Mouse (Mus musculus) forebrain, postnatal 0 days (tissue): ENCODE measurements around the gene Med24. TPM values are rescaled to one million over a fixed set of nuclear protein-coding genes. Genes with fewer than 3 reads are reported as not detected.

ENCODE experiments used
- ATAC-seq: fragments of 200-750 bp; cut with Nextera tagmentation; 2 replicates; pipeline ENCODE4 v1.8.0; 2017; ENCODE audit warnings: mild to moderate bottlenecking, moderate library complexity
- DNase-seq: peaks from one replicate; pipeline ENCODE4 v3.0.0-alpha.2; 2015
- H3K27ac ChIP-seq: fragments of 300-500 bp; sonication (generic); 2 replicates; pipeline ENCODE4 v1.5.1; 2014; ENCODE audit warnings: low read depth, mild to moderate bottlenecking, antibody characterized with exemption, low read length, moderate library complexity, mixed read lengths
- H3K27me3 ChIP-seq: fragments of 300-500 bp; sonication (generic); 2 replicates; pipeline ENCODE4 v1.6.1; 2014; ENCODE audit warnings: mild to moderate bottlenecking, low read length, mixed read lengths; ENCODE audit not compliant: insufficient read depth
- H3K36me3 ChIP-seq: fragments of 300-500 bp; sonication (generic); 2 replicates; pipeline ENCODE4 v1.6.1; 2014; ENCODE audit warnings: mild to moderate bottlenecking, moderate library complexity; ENCODE audit not compliant: insufficient read depth
- H3K4me1 ChIP-seq: fragments of 300-500 bp; sonication (generic); 2 replicates; pipeline ENCODE4 v1.6.1; 2014; ENCODE audit warnings: antibody characterized with exemption; ENCODE audit not compliant: insufficient read depth
- H3K4me2 ChIP-seq: fragments of 300-500 bp; sonication (generic); 2 replicates; pipeline ENCODE4 v1.6.1; 2014; ENCODE audit warnings: low read depth, mild to moderate bottlenecking, moderate library complexity
- H3K4me3 ChIP-seq: fragments of 300-500 bp; sonication (generic); 2 replicates; pipeline ENCODE4 v1.5.1; 2014; ENCODE audit warnings: low read depth, low read length, mixed read lengths
- H3K9ac ChIP-seq: fragments of 300-500 bp; sonication (generic); 2 replicates; pipeline ENCODE4 v1.6.1; 2014; ENCODE audit warnings: mild to moderate bottlenecking
- H3K9me3 ChIP-seq: fragments of 300-500 bp; sonication (generic); 2 replicates; pipeline ENCODE4 v1.6.1; 2016; ENCODE audit warnings: low read length
- CTCF ChIP-seq: sonication (generic); IDR thresholded peaks from 2 replicates; pipeline ENCODE4 v1.5.1; 2016; ENCODE audit warnings: antibody characterized with exemption, control low read depth, low read depth
- WGBS: fragments of 180-500 bp; shearing (Covaris S2); extraction: QIAGEN DNeasy Blood & Tissue Kit; methylation state at CpG from one replicate; pipeline ENCODE4 v1.1.7; 2014; 5-methylcytosine and 5-hydroxymethylcytosine counted together
- polyA plus RNA-seq: library from polyadenylated mRNA; unstranded; fragments of >200 nt; fragmentation: Nextera tagmentation; extraction: Ambion mirVana; gene quantifications from 2 replicates; pipeline ENCODE4 v1.2.1, GENCODE M21; 2015
- total RNA-seq: library from RNA; depleted of rRNA; stranded (reverse); fragments of >200 nt; gene quantifications from 2 replicates; pipeline ENCODE4 v1.2.3, GENCODE M21; 2014

Med24 gene
- total and polyA plus RNA-seq, 2 experiments from 2014 or later, result 49.3 to 66.5 TPM

DNA sequence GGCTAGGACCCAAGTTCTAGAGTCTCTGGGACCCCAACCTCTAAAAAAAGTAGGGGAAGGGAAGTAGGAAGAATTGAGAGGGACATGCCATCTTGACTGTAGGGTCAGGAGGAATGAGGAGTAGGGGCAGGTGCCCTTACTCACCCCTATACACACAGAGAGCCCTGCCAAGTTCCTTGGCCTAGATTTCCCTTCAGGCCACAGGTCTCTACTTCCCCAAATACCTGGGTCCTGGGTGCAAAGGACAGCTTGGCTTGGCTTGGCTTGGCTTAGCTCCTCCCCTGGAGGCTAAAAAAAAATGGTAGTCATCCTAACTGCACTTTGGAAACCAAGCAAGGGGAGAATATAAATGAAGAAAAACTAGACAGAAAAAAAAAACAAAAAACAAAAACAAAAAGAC is 35.5 kb upstream of the Med24 start:
- H3K4me3 ChIP-seq, result no peak overlapping the region
- DNase-seq (no peak), ATAC-seq (no peak)
- peaks cover 81% of the 10 kb centered on the region for H3K36me3 ChIP-seq
- 0 out of 2 replicates have a peak, but pooled peaks cover 5% of the 10 kb centered on the region for H3K4me1 ChIP-seq
- TF ChIP-seq CTCF, result no peak
- no peak overlapping the region for H3K4me2 ChIP-seq
- H3K9me3 ChIP-seq, result no peaks in the 10 kb centered on the region
- H3K27me3 ChIP-seq, result no peaks in the 10 kb centered on the region
- H3K27ac ChIP-seq, result no peak overlapping the region
- no peak overlapping the region for H3K9ac ChIP-seq

GRCm38 (mm10) chr11:98764091-98764490 is 34.9 kb upstream of the Med24 start:
- no peak overlapping the region for H3K4me3 ChIP-seq
- WGBS, result 86% methylated on average over 18 of the region's 18 CpGs
- no peak overlapping the region for H3K9ac ChIP-seq
- TF ChIP-seq CTCF, result no peak
- ATAC-seq (no peak), DNase-seq (no peak)
- 0 out of 2 replicates have a peak, but pooled peaks cover 5% of the 10 kb centered on the region for H3K4me1 ChIP-seq
- no peak overlapping the region for H3K4me2 ChIP-seq
- no peaks in the 10 kb centered on the region for H3K9me3 ChIP-seq
- no peaks in the 10 kb centered on the region for H3K27me3 ChIP-seq
- H3K36me3 ChIP-seq, result peaks cover 75% of the 10 kb centered on the region
- H3K27ac ChIP-seq, result no peak overlapping the region

- Histone ChIP-seq H3K36me3 (peaks cover 74% of the 10 kb centered on the region), H3K4me2 (no peak overlapping the region), H3K4me3 (no peak overlapping the region), H3K9me3 (no peaks in the 10 kb centered on the region), H3K4me1 (0 out of 2 replicates have a peak, but pooled peaks cover 5% of the 10 kb centered on the region), H3K27me3 (no peaks in the 10 kb centered on the region), H3K27ac (no peak overlapping the region), H3K9ac (no peak overlapping the region)
- TF ChIP-seq CTCF, result no peak
- WGBS, result 89% methylated on average over 8 of the region's 8 CpGs
- DNase-seq (no peak), ATAC-seq (no peak)
Observed at GRCm38 (mm10) chr11:98763502-98763861, 34.2 kb upstream of the Med24 start.

- no peaks in the 10 kb centered on the region for H3K9me3 ChIP-seq
- DNase-seq, result no peak
- no peaks in the 10 kb centered on the region for H3K27me3 ChIP-seq
- peaks cover 72% of the 10 kb centered on the region for H3K36me3 ChIP-seq
- H3K4me3 ChIP-seq, result no peak overlapping the region
- H3K9ac ChIP-seq, result no peak overlapping the region
- no peak overlapping the region for H3K4me2 ChIP-seq
- no peak for ATAC-seq
- TF ChIP-seq CTCF, result peak; percentile 62
- WGBS, result 57% methylated on average over 17 of the region's 17 CpGs
- no peak overlapping the region for H3K27ac ChIP-seq
- H3K4me1 ChIP-seq, result 0 out of 2 replicates have a peak, but pooled peaks cover 5% of the 10 kb centered on the region
Observed at GRCm38 (mm10) chr11:98762756-98763501, 33.7 kb upstream of the Med24 start.

DNA sequence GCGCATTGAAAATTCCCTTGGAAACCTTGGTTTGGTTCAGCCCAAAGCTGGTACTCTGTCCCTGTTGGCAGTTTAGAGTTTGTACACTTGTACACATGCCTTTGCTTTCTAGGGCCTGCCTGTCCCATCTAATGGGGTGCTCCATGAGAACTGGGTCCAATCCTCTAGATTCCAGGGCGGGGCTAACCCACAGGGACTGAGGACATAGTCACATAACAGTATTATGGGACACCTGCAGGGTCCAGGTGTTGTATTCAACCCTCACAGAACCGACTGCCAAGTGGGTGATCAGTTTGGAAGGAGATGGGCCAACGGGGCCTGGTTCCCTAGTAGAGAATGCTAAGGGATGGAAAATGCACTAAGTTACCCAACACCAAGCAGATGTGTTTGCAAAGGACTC is 32.7 kb upstream of the Med24 start:
- Histone ChIP-seq H3K27ac (no peak overlapping the region), H3K36me3 (peaks cover 82% of the 10 kb centered on the region), H3K9me3 (no peaks in the 10 kb centered on the region), H3K9ac (no peak overlapping the region), H3K4me2 (no peak overlapping the region), H3K27me3 (no peaks in the 10 kb centered on the region), H3K4me3 (no peak overlapping the region), H3K4me1 (0 out of 2 replicates have a peak, but pooled peaks cover 5% of the 10 kb centered on the region)
- TF ChIP-seq CTCF, result no peak
- no peak for ATAC-seq
- WGBS, result 90% methylated on average over 4 of the region's 4 CpGs
- no peak for DNase-seq

DNA sequence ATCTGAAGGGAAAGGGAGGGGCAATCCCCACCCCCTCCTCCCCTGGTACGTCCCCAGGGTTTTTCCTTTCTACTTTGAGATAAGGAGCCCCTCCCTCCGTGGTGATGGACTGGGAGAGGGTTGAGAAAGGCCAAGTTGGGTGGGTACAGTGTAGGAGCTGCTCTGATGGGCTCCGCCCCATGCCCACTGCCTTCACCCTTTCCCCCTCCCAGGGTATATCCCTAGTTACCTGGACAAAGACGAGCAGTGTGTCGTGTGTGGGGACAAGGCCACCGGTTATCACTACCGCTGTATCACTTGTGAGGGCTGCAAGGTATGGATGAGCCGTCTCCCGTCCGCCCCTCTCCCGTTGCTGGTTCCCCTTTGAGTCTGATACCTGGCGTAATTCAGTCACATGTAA is 27.5 kb upstream of the Med24 start:
- 86% methylated on average over 12 of the region's 12 CpGs for WGBS
- ATAC-seq (no peak), DNase-seq (no peak)
- Histone ChIP-seq H3K9me3 (no peaks in the 10 kb centered on the region), H3K27ac (no peak overlapping the region), H3K36me3 (peaks cover 70% of the 10 kb centered on the region), H3K4me3 (no peak overlapping the region), H3K4me2 (no peak overlapping the region), H3K27me3 (no peaks in the 10 kb centered on the region), H3K4me1 (no peaks in the 10 kb centered on the region; the same call in 1 of the 2 replicates), H3K9ac (no peak overlapping the region)
- TF ChIP-seq CTCF, result no peak

GRCm38 (mm10) chr11:98755726-98756380 is 26.6 kb upstream of the Med24 start:
- H3K9ac ChIP-seq, result no peak overlapping the region
- no peak for ATAC-seq
- no peak for TF ChIP-seq CTCF

More at GRCm38 (mm10) chr11:98755726-98756380, 26.6 kb upstream of the Med24 start:
- no peak overlapping the region for H3K4me3 ChIP-seq
- WGBS, result 90% methylated on average over 6 of the region's 6 CpGs
- peaks cover 64% of the 10 kb centered on the region for H3K36me3 ChIP-seq
- no peak overlapping the region for H3K27ac ChIP-seq
- no peaks in the 10 kb centered on the region for H3K27me3 ChIP-seq
- no peak overlapping the region for H3K4me2 ChIP-seq
- H3K4me1 ChIP-seq, result peaks cover 5% of the 10 kb centered on the region; the same call in 1 of the 2 replicates
- no peak for DNase-seq
- no peaks in the 10 kb centered on the region for H3K9me3 ChIP-seq
